17 mouse cellular contexts compared by ENCODE assay signal in the genomic region with DNA sequence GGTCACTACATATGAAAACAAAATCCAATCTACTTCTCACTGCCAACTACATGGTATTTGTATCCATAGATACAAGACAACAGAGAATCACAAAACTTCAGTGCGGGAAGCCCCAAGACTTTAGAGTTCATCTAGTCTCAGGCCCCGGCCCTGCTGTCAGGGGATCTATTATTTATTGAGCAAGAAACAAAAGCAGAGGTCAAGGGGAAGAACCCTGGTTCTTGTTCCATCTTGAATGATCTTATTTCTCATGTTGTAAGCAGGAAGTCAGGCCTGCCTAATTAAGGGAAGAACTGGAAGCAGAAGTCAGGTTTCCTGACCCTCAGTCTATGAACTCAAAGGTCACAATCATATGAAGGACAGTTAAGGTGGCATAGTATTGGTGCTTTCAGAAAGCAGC.
A peak's percentile ranks its signal among the peaks of the same experiment; 100 is the strongest.
DNase-seq lines count a peak whose midpoint lies in the region; ATAC-seq and TF ChIP-seq lines count a peak whose summit lies in the region.
"Had no signal": no experiment of that assay in that cellular context is flagged by ENCODE, and none has a peak within 500 bp of the region (broad histone marks: within the 10 kb centered on the region; RNA-seq: fewer than 3 reads in every experiment).

No protein-coding gene starts in this region.

- no peak for TF ChIP-seq CTCF in heart, adult 2 months (IDR thresholded peaks at IDR 0.05)
- TF ChIP-seq CTCF in lung, adult 2 months (IDR thresholded peaks at IDR 0.05; ENCODE audit: insufficient read depth, low read length) = no peak
- no peak for TF ChIP-seq CTCF in small intestine, adult 2 months (IDR thresholded peaks at IDR 0.05; ENCODE audit: extremely low read depth, insufficient read length, insufficient replicate concordance, low read depth, low read length)

- TF ChIP-seq POLR2A in heart, adult 2 months (IDR thresholded peaks at IDR 0.05; ENCODE audit: insufficient read depth, low read depth, low read length) = no peak
- TF ChIP-seq POLR2A in lung, adult 2 months (IDR thresholded peaks at IDR 0.05; ENCODE audit: borderline replicate concordance, extremely low read depth, low read depth, low read length) = no peak
- TF ChIP-seq POLR2A in small intestine, adult 2 months (IDR thresholded peaks at IDR 0.05; ENCODE audit: low read depth, low read length) = no peak

- peaks cover 8% of the 10 kb centered on the region for H3K36me3 ChIP-seq in heart, adult 2 months (ENCODE audit: control insufficient read depth, insufficient read depth, low read length)
- H3K36me3 ChIP-seq in small intestine, adult 2 months (ENCODE audit: control insufficient read depth, insufficient read depth, low read length) = no peaks in the 10 kb centered on the region
- H3K36me3 ChIP-seq: embryonic facial prominence, embryonic 15.5 days; forebrain, embryonic 15.5 days; lung, embryonic 15.5 days; neural tube, embryonic 12.5 days had no signal

- H3K27me3 ChIP-seq in heart, adult 2 months (ENCODE audit: control insufficient read depth, insufficient read depth, low read length) = no peaks in the 10 kb centered on the region
- H3K27me3 ChIP-seq in small intestine, adult 2 months (ENCODE audit: control insufficient read depth, insufficient read depth, low read length) = no peaks in the 10 kb centered on the region
- H3K27me3 ChIP-seq: embryonic facial prominence, embryonic 15.5 days; forebrain, embryonic 15.5 days; lung, embryonic 15.5 days; neural tube, embryonic 12.5 days had no signal

- DNase-seq in heart, adult 2 months = no peak
- DNase-seq in heart, postnatal 4 days = no peak
- peak; percentile 44 for DNase-seq in lung, postnatal 36 days
- DNase-seq in lung, adult 2 months = no peak
- DNase-seq in kidney, postnatal 14 days = peak; percentile 41
- no peak for DNase-seq in layer of hippocampus, adult 18-20 months (ENCODE audit: low spot score in 2 of 2)
- DNase-seq: cerebellum, postnatal 14 days; heart, postnatal 14 days; layer of hippocampus, adult 9-11 months; midbrain, embryonic 14.5 days; right cerebral cortex, adult 18-20 months had no signal

- WGBS in heart, adult 2 months = 25% methylated on average over 2 of the region's 2 CpGs
- 31% methylated on average over 2 of the region's 2 CpGs for WGBS in lung, adult 2 months
- 55% methylated on average over 2 of the region's 2 CpGs for WGBS in small intestine, adult 2 months

- H3K27ac ChIP-seq in heart, adult 2 months = peak overlapping the region; percentile 5; the same call in 1 of the 2 replicates
- peak overlapping the region; percentile 1; the same call in 1 of the 2 replicates for H3K27ac ChIP-seq in small intestine, adult 2 months (ENCODE audit: insufficient read depth, low read depth, low read length)
- H3K27ac ChIP-seq: embryonic facial prominence, embryonic 15.5 days; forebrain, embryonic 15.5 days; lung, embryonic 15.5 days; neural tube, embryonic 12.5 days had no signal

- peaks cover 1% of the 10 kb centered on the region; the same call in 1 of the 2 replicates for H3K4me1 ChIP-seq in heart, adult 2 months (ENCODE audit: control insufficient read depth, insufficient read depth, low read length)
- H3K4me1 ChIP-seq in lung, adult 2 months (ENCODE audit: control insufficient read depth, insufficient read depth, low read length) = no peaks in the 10 kb centered on the region
- peaks cover 5% of the 10 kb centered on the region; the same call in 1 of the 2 replicates for H3K4me1 ChIP-seq in small intestine, adult 2 months (ENCODE audit: control insufficient read depth, insufficient read depth, insufficient read length, low read length)
- H3K4me1 ChIP-seq: embryonic facial prominence, embryonic 15.5 days; forebrain, embryonic 15.5 days; neural tube, embryonic 12.5 days had no signal

- intact Hi-C loops in heart, adult 2 months (cut with DNase I) = no loop called here

- H3K9ac ChIP-seq in heart, adult 2 months (ENCODE audit: low read depth, low read length) = no peak overlapping the region
- H3K9ac ChIP-seq: embryonic facial prominence, embryonic 15.5 days; forebrain, embryonic 15.5 days; lung, embryonic 15.5 days; neural tube, embryonic 12.5 days had no signal

- ATAC-seq in inflammation-experienced regulatory T-cells, adult 6 months = no peak
- ATAC-seq: forebrain, embryonic 15.5 days had no signal

- no peak for TF ChIP-seq EP300 in heart, adult 2 months (IDR thresholded peaks at IDR 0.05; ENCODE audit: insufficient read depth, low read depth, low read length)

- no peaks in the 10 kb centered on the region; the same call in 1 of the 2 replicates for H3K79me2 ChIP-seq in heart, adult 2 months (replicated peaks; ENCODE audit: control insufficient read depth, insufficient read depth, low read length)

- H3K4me3 ChIP-seq in heart, adult 2 months = no peak overlapping the region
- no peak overlapping the region for H3K4me3 ChIP-seq in lung, adult 2 months (replicated peaks; ENCODE audit: extremely low read depth, low read depth, low read length)
- H3K4me3 ChIP-seq in small intestine, adult 2 months (ENCODE audit: low read depth, low read length) = no peak overlapping the region
- H3K4me3 ChIP-seq: embryonic facial prominence, embryonic 15.5 days; forebrain, embryonic 15.5 days; lung, embryonic 15.5 days; neural tube, embryonic 12.5 days had no signal

Comparison
In these comparisons a context has a peak if more than half of its experiments do, and no peak if none do; other contexts are left out.
1. DNase-seq: peak in lung, postnatal 36 days (single experiment) and kidney, postnatal 14 days (single experiment); none in heart, adult 2 months (0 of 2), heart, postnatal 4 days (single experiment), lung, adult 2 months (single experiment) and layer of hippocampus, adult 18-20 months (0 of 2).